Mouse (Mus musculus) testis, adult 2 months (tissue): Measurements from ENCODE around the gene Cd164.

Experiments
- CTCF ChIP-seq: fragments of 200-500 bp; IDR thresholded peaks from 2 replicates; pipeline ENCODE4 v1.5.1; 2012; ENCODE audit warnings: low read depth, mild to moderate bottlenecking, inconsistent platforms, low read length, moderate library complexity; ENCODE audit not compliant: control insufficient read depth, insufficient read depth, insufficient replicate concordance
- POLR2A ChIP-seq: fragments of 200-500 bp; IDR thresholded peaks from 2 replicates; pipeline ENCODE4 v1.6.1; 2012; ENCODE audit warnings: low read depth, mild to moderate bottlenecking, inconsistent platforms, low read length, moderate library complexity; ENCODE audit not compliant: control insufficient read depth

DNA sequence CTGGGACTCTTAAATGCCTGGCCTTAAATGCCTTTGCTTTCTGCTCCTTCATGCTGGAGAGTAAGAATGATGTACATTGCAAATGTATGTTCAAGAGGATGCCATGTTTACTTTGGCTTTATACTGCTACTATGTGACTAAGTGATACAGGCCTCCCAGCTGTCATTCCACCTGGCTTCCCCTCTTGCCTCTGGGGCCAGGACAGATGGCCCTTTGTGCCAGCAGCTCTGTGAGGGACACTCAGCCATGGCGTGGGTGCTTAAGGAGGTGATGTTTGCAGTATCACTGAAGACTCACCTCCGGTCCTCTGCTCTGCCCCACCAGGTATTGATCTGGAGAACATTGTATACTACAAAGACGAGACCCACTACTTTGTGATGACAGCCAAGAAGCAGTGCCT is 39.3 kb upstream of the Cd164 start:
- TF ChIP-seq POLR2A: no peak
- no peak for TF ChIP-seq CTCF
